ENCODE assay signal across 19 mouse cellular contexts in genomic region chr3:89231345-89231744, GRCm38 (mm10). TPM values are rescaled to one million over a fixed set of nuclear protein-coding genes. Genes with fewer than 3 reads are reported as not detected.
DNase-seq lines count a peak whose midpoint lies in the region; ATAC-seq and TF ChIP-seq lines count a peak whose summit lies in the region.
"Had no signal": no experiment of that assay in that cellular context is flagged by ENCODE, and none has a peak within 500 bp of the region (broad histone marks: within the 10 kb centered on the region; RNA-seq: fewer than 3 reads in every experiment).

No protein-coding gene starts in this region.

- intact Hi-C loops in left cerebral cortex, postnatal 10 days (cut with DNase I), result no loop called here

- peaks cover 13% of the 10 kb centered on the region; the same call in 1 of the 2 replicates for H3K4me1 ChIP-seq in lung, adult 2 months (ENCODE audit: control insufficient read depth, insufficient read depth, low read length)
- peaks cover 13% of the 10 kb centered on the region for H3K4me1 ChIP-seq in stomach, embryonic 14.5 days (ENCODE audit: control insufficient read depth, insufficient read depth, low read length)

- H3ac ChIP-seq in C2C12 (ENCODE audit: control insufficient read depth, insufficient read length, low read depth), result no peak overlapping the region

- H3K27ac ChIP-seq in stomach, embryonic 14.5 days (ENCODE audit: low read length), result no peak overlapping the region
- H3K27ac ChIP-seq: forebrain, embryonic 10.5 days; hindbrain, embryonic 12.5 days; limb, embryonic 10.5 days; midbrain, embryonic 10.5 days had no signal

- H3K9ac ChIP-seq in stomach, embryonic 14.5 days (replicated peaks; ENCODE audit: low read depth, low read length), result no peak overlapping the region
- H3K9ac ChIP-seq: hindbrain, embryonic 12.5 days; liver, postnatal 0 days had no signal

- no peaks in the 10 kb centered on the region for H3K79me2 ChIP-seq in C2C12 (ENCODE audit: control insufficient read depth, insufficient read depth)

- TF ChIP-seq CTCF in lung, adult 2 months (IDR thresholded peaks at IDR 0.05; ENCODE audit: insufficient read depth, low read length), result no peak
- no peak for TF ChIP-seq CTCF in C2C12 (IDR thresholded peaks at IDR 0.05; ENCODE audit: control insufficient read depth, insufficient read depth, insufficient read length)

- no peaks in the 10 kb centered on the region for H3K27me3 ChIP-seq in C2C12 (ENCODE audit: control insufficient read depth, insufficient read depth, insufficient read length)
- H3K27me3 ChIP-seq in stomach, embryonic 14.5 days (ENCODE audit: control insufficient read depth, insufficient read depth, low read length), result no peaks in the 10 kb centered on the region
- H3K27me3 ChIP-seq: hindbrain, embryonic 12.5 days had no signal

- ATAC-seq in CD4-positive, CD25-positive, alpha-beta regulatory T cell, adult 4 months, result peak; percentile 70
- ATAC-seq in stomach, embryonic 14.5 days (ENCODE audit: insufficient number of reproducible peaks, insufficient read depth, low FRiP score, low read depth), result no peak
- ATAC-seq: liver, postnatal 0 days had no signal

- no peak for DNase-seq in lung, adult 2 months
- DNase-seq in lung, postnatal 10 days, result no peak
- no peak for DNase-seq in right cerebral cortex, postnatal 25 days
- no peak for DNase-seq in left cerebral cortex, postnatal 10 days (ENCODE audit: extremely low spot score in 1 of 2, low spot score in 2 of 2)
- DNase-seq: adrenal gland, postnatal 36 days; cerebellum, adult 18-20 months; heart, postnatal 10 days; kidney, postnatal 10 days; liver, postnatal 0 days; right cerebral cortex, adult 18-20 months; spleen, adult 18-20 months had no signal

- TF ChIP-seq POLR2A in lung, adult 2 months (IDR thresholded peaks at IDR 0.05; ENCODE audit: borderline replicate concordance, extremely low read depth, low read depth, low read length), result no peak

- 27% methylated on average over 7 of the region's 7 CpGs for WGBS in lung, adult 2 months
- WGBS in stomach, embryonic 14.5 days, result 60% methylated on average over 7 of the region's 7 CpGs

- H3K36me3 ChIP-seq in C2C12 (ENCODE audit: control insufficient read depth, insufficient read depth), result no peaks in the 10 kb centered on the region
- no peaks in the 10 kb centered on the region for H3K36me3 ChIP-seq in stomach, embryonic 14.5 days (ENCODE audit: control insufficient read depth, insufficient read depth, low read length)

- H3K79me3 ChIP-seq in C2C12 (ENCODE audit: low read depth), result no peaks in the 10 kb centered on the region

- peak overlapping the region; percentile 25 for H3K4me2 ChIP-seq in stomach, embryonic 14.5 days (replicated peaks; ENCODE audit: low read depth, low read length)
- H3K4me2 ChIP-seq: heart, embryonic 11.5 days; hindbrain, embryonic 12.5 days had no signal

- peak overlapping the region; percentile 26 for H3K4me3 ChIP-seq in lung, adult 2 months (replicated peaks; ENCODE audit: extremely low read depth, low read depth, low read length)
- H3K4me3 ChIP-seq in C2C12 (ENCODE audit: insufficient read depth, poor library complexity, severe bottlenecking), result no peak overlapping the region
- peak overlapping the region; percentile 1; the same call in 1 of the 2 replicates for H3K4me3 ChIP-seq in stomach, embryonic 14.5 days (ENCODE audit: low read depth, low read length)
- H3K4me3 ChIP-seq: forebrain, embryonic 10.5 days; hindbrain, embryonic 12.5 days; limb, embryonic 10.5 days; midbrain, embryonic 10.5 days had no signal

- H3K9me3 ChIP-seq in stomach, embryonic 14.5 days (ENCODE audit: control insufficient read depth, low read depth, low read length), result no peaks in the 10 kb centered on the region
- H3K9me3 ChIP-seq: forebrain, embryonic 10.5 days; hindbrain, embryonic 12.5 days; limb, embryonic 10.5 days; midbrain, embryonic 10.5 days had no signal

TF ChIP-seq in C2C12, 6 proteins besides CTCF, POLR2A, EP300 and RAD21:
- TF ChIP-seq MYOD1 (IDR thresholded peaks at IDR 0.05; ENCODE audit: control insufficient read depth, insufficient read length, low read depth) (peak; percentile 59), USF1 (IDR thresholded peaks at IDR 0.05; ENCODE audit: low read depth) (no peak)

RNA-seq across cellular contexts. Expression of gene Muc1, which starts 2.5 kb away (rescaled TPM):
- 294 and 354 TPM in 2 replicates for polyA plus RNA-seq in lung, adult 2 months (2012; rRNA removed)
- 0.20 TPM for polyA plus RNA-seq in C2C12 (2012; fragmentation: generic; extraction: Trizol)
- 1 to 10 TPM; 1.1 to 2.0 TPM for polyA plus RNA-seq in CD4-positive, CD25-positive, alpha-beta regulatory T cell, adult 4 months (2017; shearing (Covaris generic))
- polyA plus RNA-seq in stomach, embryonic 14.5 days (2014; fragmentation: Nextera tagmentation; extraction: Ambion mirVana), result 56.3 and 58.2 TPM in 2 replicates
- 1 to 10 TPM in 1 of 2 experiments, under 1 TPM in 1; 0.58 to 1.8 TPM for total RNA-seq in left cerebral cortex, postnatal 10 days (2021)

RNA-seq across cellular contexts. Expression of gene Mtx1, which starts 4.5 kb away (rescaled TPM):
- 107 and 110 TPM in 2 replicates for polyA plus RNA-seq in lung, adult 2 months (2012; rRNA removed)
- 248 TPM for polyA plus RNA-seq in C2C12 (2012; fragmentation: generic; extraction: Trizol)
- 100 to 1,000 TPM in 1 of 2 experiments, 10 to 100 TPM in 1; 78.8 to 144 TPM for polyA plus RNA-seq in CD4-positive, CD25-positive, alpha-beta regulatory T cell, adult 4 months (2017; shearing (Covaris generic))
- 182 and 196 TPM in 2 replicates for polyA plus RNA-seq in stomach, embryonic 14.5 days (2014; fragmentation: Nextera tagmentation; extraction: Ambion mirVana)
- total RNA-seq in left cerebral cortex, postnatal 10 days (2021), result 100 to 1,000 TPM in 1 of 2 experiments, 10 to 100 TPM in 1; 98.6 to 102 TPM

RNA-seq across cellular contexts. Expression of gene Krtcap2, which starts 14.4 kb away (rescaled TPM):
- 189 and 252 TPM in 2 replicates for polyA plus RNA-seq in lung, adult 2 months (2012; rRNA removed)
- 299 TPM for polyA plus RNA-seq in C2C12 (2012; fragmentation: generic; extraction: Trizol)
- polyA plus RNA-seq in CD4-positive, CD25-positive, alpha-beta regulatory T cell, adult 4 months (2017; shearing (Covaris generic)), result 100 to 1,000 TPM; 258 to 319 TPM
- 297 and 314 TPM in 2 replicates for polyA plus RNA-seq in stomach, embryonic 14.5 days (2014; fragmentation: Nextera tagmentation; extraction: Ambion mirVana)
- 10 to 100 TPM; 72.1 to 92.1 TPM for total RNA-seq in left cerebral cortex, postnatal 10 days (2021)

RNA-seq across cellular contexts. Expression of gene Trim46, which starts 14.8 kb away (rescaled TPM):
- polyA plus RNA-seq in lung, adult 2 months (2012; rRNA removed), result 11.0 and 11.8 TPM in 2 replicates
- 11.0 TPM for polyA plus RNA-seq in C2C12 (2012; fragmentation: generic; extraction: Trizol)
- 1 to 10 TPM; 4.0 to 7.0 TPM for polyA plus RNA-seq in CD4-positive, CD25-positive, alpha-beta regulatory T cell, adult 4 months (2017; shearing (Covaris generic))
- polyA plus RNA-seq in stomach, embryonic 14.5 days (2014; fragmentation: Nextera tagmentation; extraction: Ambion mirVana), result 4.9 and 5.1 TPM in 2 replicates
- 100 to 1,000 TPM; 112 to 118 TPM for total RNA-seq in left cerebral cortex, postnatal 10 days (2021)

RNA-seq across cellular contexts. Expression of gene Thbs3, which starts 16.4 kb away (rescaled TPM):
- 134 and 139 TPM in 2 replicates for polyA plus RNA-seq in lung, adult 2 months (2012; rRNA removed)
- 9.1 TPM for polyA plus RNA-seq in C2C12 (2012; fragmentation: generic; extraction: Trizol)
- 1 to 10 TPM; 3.4 to 3.6 TPM for polyA plus RNA-seq in CD4-positive, CD25-positive, alpha-beta regulatory T cell, adult 4 months (2017; shearing (Covaris generic))
- 24.2 and 26.4 TPM in 2 replicates for polyA plus RNA-seq in stomach, embryonic 14.5 days (2014; fragmentation: Nextera tagmentation; extraction: Ambion mirVana)
- total RNA-seq in left cerebral cortex, postnatal 10 days (2021), result 10 to 100 TPM; 27.8 to 31.4 TPM

Comparison
In these comparisons a context has a peak if more than half of its experiments do, and no peak if none do; other contexts are left out.
1. RNA of gene Muc1, which starts 2.5 kb away (polyA plus RNA-seq): 294 to 354 TPM in lung, adult 2 months and 56.3 to 58.2 TPM in stomach, embryonic 14.5 days; 1.1 to 2.0 TPM in CD4-positive, CD25-positive, alpha-beta regulatory T cell, adult 4 months and 0.20 TPM in C2C12 (single experiment); every median in the first group is over 10 times any median in the second.